Mouse (Mus musculus) liver, embryonic 14.5 days (tissue): ENCODE measurements around the gene Hs3st6.

Experiments
- CTCF ChIP-seq: IDR thresholded peaks from 2 replicates; pipeline ENCODE4 v1.5.1; 2016; ENCODE audit warnings: antibody characterized with exemption, low read depth, control low read depth
- EP300 ChIP-seq: IDR thresholded peaks from 2 replicates; pipeline ENCODE4 v1.6.1; 2016; ENCODE audit warnings: antibody characterized with exemption, low read depth

DNA sequence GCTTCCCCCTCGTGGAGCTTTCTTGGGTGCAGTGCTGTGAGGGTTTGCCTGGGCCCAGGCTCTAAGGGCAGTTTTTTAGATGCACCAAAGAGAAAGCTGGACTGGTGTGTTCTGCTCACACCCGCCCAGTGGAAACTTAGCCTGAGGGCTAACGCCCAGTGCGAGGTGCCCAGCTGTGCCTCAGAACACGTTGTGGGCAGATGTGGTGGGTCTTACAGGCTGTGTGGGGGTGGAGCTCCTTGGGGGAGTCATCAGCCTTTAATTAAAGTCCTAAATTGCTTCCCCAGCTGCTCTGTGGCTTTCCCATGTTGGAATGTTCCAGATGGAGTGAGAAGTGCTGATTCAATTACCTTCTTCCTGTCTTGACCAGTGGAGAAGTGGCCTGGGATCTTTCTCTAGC, 8.3 kb downstream of the Hs3st6 start:
- TF ChIP-seq CTCF (no peak), EP300 (no peak)
